In the genomic region with DNA sequence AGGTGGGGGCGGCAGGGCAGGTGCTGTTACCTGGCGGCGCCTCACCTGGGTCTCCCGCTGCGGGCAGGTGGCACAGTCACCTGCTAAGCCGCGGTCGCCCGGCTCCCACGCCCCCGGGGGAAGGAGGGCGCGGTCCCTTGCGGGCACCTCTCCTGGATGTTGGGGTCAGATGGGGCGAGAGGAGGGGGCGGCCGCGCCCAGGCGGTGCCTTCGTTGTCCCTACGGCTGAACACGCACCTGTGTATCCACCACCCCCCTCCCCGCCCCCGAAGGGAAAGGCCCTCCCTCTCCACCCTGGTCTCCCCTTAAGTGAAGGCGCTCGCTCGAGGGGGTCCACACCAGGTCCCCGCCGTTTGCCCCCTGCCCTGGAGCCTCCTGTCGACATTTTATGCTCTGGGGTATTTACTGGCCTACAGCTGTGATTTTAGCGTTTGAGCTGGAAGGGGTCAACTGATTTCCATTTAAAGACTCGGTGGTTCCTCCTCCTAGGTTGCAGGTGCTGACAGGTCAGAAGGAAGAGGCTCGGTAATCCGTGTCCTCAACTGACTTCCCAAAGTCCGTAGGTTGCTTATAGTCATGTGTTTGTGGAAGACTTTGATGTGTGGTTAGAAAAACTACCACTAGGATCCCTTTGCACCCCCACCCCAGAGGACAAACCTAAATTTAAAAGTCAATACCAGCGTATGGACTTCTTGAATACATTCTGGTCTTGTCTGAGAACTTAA, we compare ENCODE assay signal across 7 mouse cellular contexts. TPM values are rescaled to one million over a fixed set of nuclear protein-coding genes. Genes with fewer than 3 reads are reported as not detected.
DNase-seq lines count a peak whose midpoint lies in the region; ATAC-seq and TF ChIP-seq lines count a peak whose summit lies in the region.

No protein-coding gene starts in this region.

- H3K4me3 ChIP-seq in bone marrow macrophage, adult 2 months (ENCODE audit: insufficient read depth, low read length) = peak overlapping the region; percentile 77
- peak overlapping the region; percentile 67 for H3K4me3 ChIP-seq in forebrain, embryonic 16.5 days (replicated peaks; ENCODE audit: low read length)
- H3K4me3 ChIP-seq in limb, embryonic 12.5 days (replicated peaks) = peak overlapping the region; percentile 72
- peak overlapping the region; percentile 89 for H3K4me3 ChIP-seq in neural tube, embryonic 15.5 days (replicated peaks)

- H3K36me3 ChIP-seq in forebrain, embryonic 16.5 days (ENCODE audit: control insufficient read depth, insufficient read depth) = peaks cover 6% of the 10 kb centered on the region
- no peaks in the 10 kb centered on the region for H3K36me3 ChIP-seq in limb, embryonic 12.5 days
- peaks cover 7% of the 10 kb centered on the region; the same call in 1 of the 2 replicates for H3K36me3 ChIP-seq in neural tube, embryonic 15.5 days

- TF ChIP-seq POLR2A in bone marrow macrophage, adult 2 months (IDR thresholded peaks at IDR 0.05; ENCODE audit: borderline replicate concordance, low read depth, low read length) = no peak

- no peak for TF ChIP-seq CTCF in bone marrow macrophage, adult 2 months (IDR thresholded peaks at IDR 0.05; ENCODE audit: low read depth, low read length)

- peak overlapping the region; percentile 89 for H3K4me2 ChIP-seq in forebrain, embryonic 16.5 days (ENCODE audit: low read length)
- peak overlapping the region; percentile 98 for H3K4me2 ChIP-seq in limb, embryonic 12.5 days
- H3K4me2 ChIP-seq in neural tube, embryonic 15.5 days = peak overlapping the region; percentile 94

- WGBS in forebrain, embryonic 16.5 days = 4% methylated on average over 30 of the region's 36 CpGs
- 4% methylated on average over 31 of the region's 36 CpGs for WGBS in limb, embryonic 12.5 days
- WGBS in neural tube, embryonic 15.5 days = 3% methylated on average over 31 of the region's 36 CpGs

- H3K9me3 ChIP-seq in forebrain, embryonic 16.5 days (ENCODE audit: control insufficient read depth, low read length) = peaks cover 9% of the 10 kb centered on the region
- H3K9me3 ChIP-seq in limb, embryonic 12.5 days = no peaks in the 10 kb centered on the region
- 0 out of 2 replicates have a peak, but pooled peaks cover 2% of the 10 kb centered on the region for H3K9me3 ChIP-seq in neural tube, embryonic 15.5 days (replicated peaks)

- peak; percentile 26 for ATAC-seq in forebrain, embryonic 16.5 days
- no peak; the same call in 1 of the 2 replicates for ATAC-seq in limb, embryonic 12.5 days (ENCODE audit: insufficient number of reproducible peaks, insufficient read depth, low FRiP score, low TSS enrichment, low read depth)
- ATAC-seq in neural tube, embryonic 15.5 days (ENCODE audit: low FRiP score) = peak; percentile 75

- H3K27ac ChIP-seq in bone marrow macrophage, adult 2 months (ENCODE audit: insufficient read depth, low read depth, low read length) = no peak overlapping the region
- H3K27ac ChIP-seq in forebrain, embryonic 16.5 days (ENCODE audit: low read length) = peak overlapping the region; percentile 89
- H3K27ac ChIP-seq in limb, embryonic 12.5 days = no peak overlapping the region
- H3K27ac ChIP-seq in neural tube, embryonic 15.5 days (replicated peaks) = peak overlapping the region; percentile 89

- no peaks in the 10 kb centered on the region for H3K4me1 ChIP-seq in bone marrow macrophage, adult 2 months (ENCODE audit: control insufficient read depth, insufficient read depth, low read length)
- peaks cover 12% of the 10 kb centered on the region for H3K4me1 ChIP-seq in forebrain, embryonic 16.5 days (replicated peaks; ENCODE audit: control insufficient read depth, insufficient read depth, low read length)
- H3K4me1 ChIP-seq in limb, embryonic 12.5 days (replicated peaks) = no peaks in the 10 kb centered on the region
- H3K4me1 ChIP-seq in neural tube, embryonic 15.5 days = peaks cover 23% of the 10 kb centered on the region

- DNase-seq in right cerebral cortex, postnatal 14 days = peak; percentile 37
- no peak for DNase-seq in right cerebral cortex, postnatal 36 days (ENCODE audit: low spot score in 2 of 2)
- no peak for DNase-seq in layer of hippocampus, adult 9-11 months

- H3K9ac ChIP-seq in forebrain, embryonic 16.5 days (replicated peaks; ENCODE audit: low read depth, low read length) = peak overlapping the region; percentile 91
- H3K9ac ChIP-seq in limb, embryonic 12.5 days (replicated peaks) = peak overlapping the region; percentile 87
- H3K9ac ChIP-seq in neural tube, embryonic 15.5 days (replicated peaks) = peak overlapping the region; percentile 96

- H3K27me3 ChIP-seq in forebrain, embryonic 16.5 days (replicated peaks; ENCODE audit: control insufficient read depth, insufficient read depth, low read length) = no peaks in the 10 kb centered on the region
- H3K27me3 ChIP-seq in limb, embryonic 12.5 days = peaks cover 9% of the 10 kb centered on the region
- H3K27me3 ChIP-seq in neural tube, embryonic 15.5 days (replicated peaks) = no peaks in the 10 kb centered on the region

RNA-seq across cellular contexts. Expression of gene Lrrc8b, which starts 0.5 kb away (rescaled TPM):
- polyA plus RNA-seq in bone marrow macrophage, adult 2 months (2012; ENCODE audit: insufficient read depth, insufficient read length, missing spikeins) = 5.0 and 6.5 TPM in 2 replicates
- polyA plus RNA-seq in forebrain, embryonic 16.5 days (2015; fragmentation: Nextera tagmentation; extraction: Ambion mirVana) = 17.6 and 18.8 TPM in 2 replicates
- 3.5 and 3.7 TPM in 2 replicates for polyA plus RNA-seq in limb, embryonic 12.5 days (2016; fragmentation: Nextera tagmentation; extraction: Ambion mirVana)
- 11.6 and 13.8 TPM in 2 replicates for polyA plus RNA-seq in neural tube, embryonic 15.5 days (2015; fragmentation: Nextera tagmentation; extraction: Ambion mirVana)

Comparison
In these comparisons a context has a peak if more than half of its experiments do, and no peak if none do; other contexts are left out.
1. H3K27ac ChIP-seq: peak in forebrain, embryonic 16.5 days (single experiment) and neural tube, embryonic 15.5 days (single experiment); none in bone marrow macrophage, adult 2 months (single experiment) and limb, embryonic 12.5 days (single experiment).
2. Peak in every context shown above with its lines, with median percentiles within 50 percentile points of each other: H3K4me3 ChIP-seq, H3K4me2 ChIP-seq and H3K9ac ChIP-seq.